In genomic region chr4:82065641-82066358, GRCm38 (mm10) we compare ENCODE assay signal across 9 mouse cellular contexts.
DNase-seq lines count a peak whose midpoint lies in the region; ATAC-seq and TF ChIP-seq lines count a peak whose summit lies in the region.
"Had no signal": no experiment of that assay in that cellular context is flagged by ENCODE, and none has a peak within 500 bp of the region (broad histone marks: within the 10 kb centered on the region; RNA-seq: fewer than 3 reads in every experiment).

No protein-coding gene starts in this region.

- TF ChIP-seq CTCF in cerebellum, adult 2 months (IDR thresholded peaks at IDR 0.05; ENCODE audit: borderline replicate concordance, insufficient read depth, low read depth, low read length), result no peak
- TF ChIP-seq CTCF in liver, postnatal 0 days (IDR thresholded peaks at IDR 0.05; ENCODE audit: low read depth), result no peak

- H3K9me3 ChIP-seq in embryonic facial prominence, embryonic 11.5 days (replicated peaks; ENCODE audit: control insufficient read depth, low read length), result no peaks in the 10 kb centered on the region
- H3K9me3 ChIP-seq in heart, embryonic 16.5 days (replicated peaks; ENCODE audit: control insufficient read depth, low read length), result no peaks in the 10 kb centered on the region
- H3K9me3 ChIP-seq in limb, embryonic 13.5 days, result no peaks in the 10 kb centered on the region
- H3K9me3 ChIP-seq in liver, postnatal 0 days (ENCODE audit: low read length), result no peaks in the 10 kb centered on the region

- H3K4me2 ChIP-seq in embryonic facial prominence, embryonic 11.5 days (ENCODE audit: low read depth, low read length), result no peak overlapping the region
- H3K4me2 ChIP-seq in heart, embryonic 16.5 days (ENCODE audit: low read depth, low read length), result peak overlapping the region; percentile 67
- peak overlapping the region; percentile 57 for H3K4me2 ChIP-seq in limb, embryonic 13.5 days (replicated peaks)
- H3K4me2 ChIP-seq in liver, postnatal 0 days (ENCODE audit: low read depth, low read length), result no peak overlapping the region

- ATAC-seq in embryonic facial prominence, embryonic 11.5 days (replicated peaks; ENCODE audit: insufficient number of reproducible peaks, low FRiP score, low TSS enrichment, low read depth), result peak; percentile 85
- peak; percentile 84 for ATAC-seq in heart, embryonic 16.5 days (replicated peaks; ENCODE audit: extremely low read depth, insufficient read depth, low FRiP score)
- ATAC-seq in limb, embryonic 13.5 days (ENCODE audit: low FRiP score, low read depth), result peak; percentile 95
- ATAC-seq in liver, postnatal 0 days, result no peak

- no peaks in the 10 kb centered on the region for H3K36me3 ChIP-seq in embryonic facial prominence, embryonic 11.5 days (replicated peaks; ENCODE audit: control insufficient read depth, insufficient read depth, low read depth, low read length)
- no peaks in the 10 kb centered on the region for H3K36me3 ChIP-seq in heart, embryonic 16.5 days (ENCODE audit: control insufficient read depth, insufficient read depth)
- H3K36me3 ChIP-seq in limb, embryonic 13.5 days, result no peaks in the 10 kb centered on the region
- H3K36me3 ChIP-seq in liver, postnatal 0 days (replicated peaks; ENCODE audit: insufficient read depth, low read length), result no peaks in the 10 kb centered on the region

- H3K4me1 ChIP-seq in cerebellum, adult 2 months (ENCODE audit: control insufficient read depth, insufficient read depth, low read length), result no peaks in the 10 kb centered on the region; the same call in 1 of the 2 replicates
- H3K4me1 ChIP-seq in embryonic facial prominence, embryonic 11.5 days (ENCODE audit: control insufficient read depth, insufficient read depth, low read length), result no peaks in the 10 kb centered on the region
- H3K4me1 ChIP-seq in heart, embryonic 16.5 days (ENCODE audit: control insufficient read depth, insufficient read depth, low read length), result peaks cover 14% of the 10 kb centered on the region
- H3K4me1 ChIP-seq in limb, embryonic 13.5 days, result peaks cover 22% of the 10 kb centered on the region
- H3K4me1 ChIP-seq in liver, postnatal 0 days (ENCODE audit: insufficient read depth), result no peaks in the 10 kb centered on the region

- peak; percentile 70 to 87 for DNase-seq in cerebellum, adult 2 months
- peak; percentile 84 for DNase-seq in embryonic facial prominence, embryonic 11.5 days (ENCODE audit: low spot score)
- no peak for DNase-seq in liver, postnatal 0 days
- DNase-seq in c-Kit-positive CD71-positive TER-119-positive erythroid progenitor cells, embryonic 14.5 days (ENCODE audit: low spot score), result no peak
- no peak for DNase-seq in spleen, postnatal 36 days (ENCODE audit: low spot score in 2 of 2)
- no peak for DNase-seq in right cerebral cortex, postnatal 36 days (ENCODE audit: low spot score in 2 of 2)
- DNase-seq: midbrain, embryonic 14.5 days had no signal

- peak overlapping the region; percentile 73 for H3K4me3 ChIP-seq in cerebellum, adult 2 months (replicated peaks; ENCODE audit: insufficient read depth, low read depth, low read length)
- H3K4me3 ChIP-seq in embryonic facial prominence, embryonic 11.5 days (ENCODE audit: low read depth, low read length), result no peak overlapping the region
- H3K4me3 ChIP-seq in heart, embryonic 16.5 days (ENCODE audit: low read length), result peak overlapping the region; percentile 45
- peak overlapping the region; percentile 15 for H3K4me3 ChIP-seq in limb, embryonic 13.5 days
- no peak overlapping the region for H3K4me3 ChIP-seq in liver, postnatal 0 days (ENCODE audit: low read depth, low read length)

- 14% methylated on average over 14 of the region's 14 CpGs for WGBS in cerebellum, adult 2 months
- WGBS in embryonic facial prominence, embryonic 11.5 days, result 55% methylated on average over 14 of the region's 14 CpGs
- 35% methylated on average over 14 of the region's 14 CpGs for WGBS in heart, embryonic 16.5 days
- 50% methylated on average over 14 of the region's 14 CpGs for WGBS in limb, embryonic 13.5 days
- WGBS in liver, postnatal 0 days (ENCODE audit: insufficient replicate concordance), result 67% methylated on average over 14 of the region's 14 CpGs

- TF ChIP-seq POLR2A in cerebellum, adult 2 months (IDR thresholded peaks at IDR 0.05; ENCODE audit: borderline replicate concordance, insufficient read depth, low read length), result no peak

- H3K27me3 ChIP-seq in cerebellum, adult 2 months (ENCODE audit: control insufficient read depth, insufficient read depth, low read length), result no peaks in the 10 kb centered on the region
- H3K27me3 ChIP-seq in embryonic facial prominence, embryonic 11.5 days (ENCODE audit: control insufficient read depth, insufficient read depth, low read length), result no peaks in the 10 kb centered on the region
- H3K27me3 ChIP-seq in heart, embryonic 16.5 days (ENCODE audit: control insufficient read depth, insufficient read depth, low read length), result no peaks in the 10 kb centered on the region
- no peaks in the 10 kb centered on the region for H3K27me3 ChIP-seq in limb, embryonic 13.5 days
- H3K27me3 ChIP-seq in liver, postnatal 0 days (ENCODE audit: insufficient read depth, low read length), result no peaks in the 10 kb centered on the region

- H3K9ac ChIP-seq in embryonic facial prominence, embryonic 11.5 days (replicated peaks; ENCODE audit: low read length), result no peak overlapping the region
- peak overlapping the region; percentile 69 for H3K9ac ChIP-seq in heart, embryonic 16.5 days (ENCODE audit: low read length)
- H3K9ac ChIP-seq in limb, embryonic 13.5 days, result peak overlapping the region; percentile 20; the same call in 1 of the 2 replicates
- H3K9ac ChIP-seq in liver, postnatal 0 days (replicated peaks), result no peak overlapping the region

- no peak for TF ChIP-seq EP300 in liver, postnatal 0 days (IDR thresholded peaks at IDR 0.05; ENCODE audit: low read depth)

- peak overlapping the region; percentile 80 for H3K27ac ChIP-seq in cerebellum, adult 2 months (ENCODE audit: insufficient read depth, low read length)
- H3K27ac ChIP-seq in embryonic facial prominence, embryonic 11.5 days (replicated peaks; ENCODE audit: low read depth, low read length), result peak overlapping the region; percentile 57
- H3K27ac ChIP-seq in heart, embryonic 16.5 days (ENCODE audit: low read length), result peak overlapping the region; percentile 93
- H3K27ac ChIP-seq in limb, embryonic 13.5 days, result peak overlapping the region; percentile 85
- no peak overlapping the region for H3K27ac ChIP-seq in liver, postnatal 0 days (ENCODE audit: low read depth)

Comparison
In these comparisons a context has a peak if more than half of its experiments do, and no peak if none do; other contexts are left out.
1. DNase-seq: peak in cerebellum, adult 2 months (2 of 2) and embryonic facial prominence, embryonic 11.5 days (single experiment); none in liver, postnatal 0 days (single experiment), c-Kit-positive CD71-positive TER-119-positive erythroid progenitor cells, embryonic 14.5 days (single experiment), spleen, postnatal 36 days (0 of 2) and right cerebral cortex, postnatal 36 days (0 of 2).
2. H3K4me3 ChIP-seq: peak in cerebellum, adult 2 months (single experiment), heart, embryonic 16.5 days (single experiment) and limb, embryonic 13.5 days (single experiment); none in embryonic facial prominence, embryonic 11.5 days (single experiment) and liver, postnatal 0 days (single experiment).
3. H3K4me2 ChIP-seq: peak in heart, embryonic 16.5 days (single experiment) and limb, embryonic 13.5 days (single experiment); none in embryonic facial prominence, embryonic 11.5 days (single experiment) and liver, postnatal 0 days (single experiment).
4. H3K9ac ChIP-seq: peak in heart, embryonic 16.5 days (single experiment) and limb, embryonic 13.5 days (single experiment); none in embryonic facial prominence, embryonic 11.5 days (single experiment) and liver, postnatal 0 days (single experiment).